Mouse (Mus musculus): ENCODE measurements around the gene Oog3. TPM values are rescaled to one million over a fixed set of nuclear protein-coding genes. Genes with fewer than 3 reads are reported as not detected.

The Oog3 gene
- not detected in 2 replicates for polyA plus RNA-seq (2015; fragmentation: Nextera tagmentation; extraction: Ambion mirVana)

GRCm38 (mm10) chr4:144162563-144162962, at the start of gene Oog3:
TSS of gene Oog3 (minus strand) at chr4:144162663.
- Histone ChIP-seq H3K9ac (no peak within 1 kb of the TSS), H3K4me1 (replicated peaks) (no peaks in the 10 kb centered on the region), H3K36me3 (replicated peaks) (no peaks in the 10 kb centered on the region), H3K9me3 (replicated peaks) (no peaks in the 10 kb centered on the region; the same call in none of the 2 replicates), H3K4me2 (no peak within 1 kb of the TSS), H3K27me3 (no peaks in the 10 kb centered on the region), H3K4me3 (replicated peaks) (no peak within 1 kb of the TSS), H3K27ac (replicated peaks) (no peak within 1 kb of the TSS)
- 50% methylated on average over 1 of the region's 1 CpGs for WGBS (ENCODE audit: insufficient replicate concordance)
- ATAC-seq (ENCODE audit: insufficient read depth) = no peak

- no peak within 1 kb of the TSS for H3K4me3 ChIP-seq (replicated peaks)
- H3K9me3 ChIP-seq (replicated peaks) = no peaks in the 10 kb centered on the region
- no peak within 1 kb of the TSS for H3K4me2 ChIP-seq
- ATAC-seq (ENCODE audit: insufficient read depth) = no peak
- 5% methylated on average over 1 of the region's 1 CpGs for WGBS (ENCODE audit: insufficient replicate concordance)
- H3K36me3 ChIP-seq (replicated peaks) = no peaks in the 10 kb centered on the region
- no peak within 1 kb of the TSS for H3K9ac ChIP-seq
- H3K27me3 ChIP-seq = no peaks in the 10 kb centered on the region
- H3K27ac ChIP-seq (replicated peaks) = no peak within 1 kb of the TSS
- H3K4me1 ChIP-seq (replicated peaks) = no peaks in the 10 kb centered on the region
These were observed 28.0 kb upstream of the Oog3 start, which contains the start of gene Oog2 for GRCm38 (mm10) chr4:144190419-144190818. TSS of gene Oog2 (plus strand) at chr4:144190719.

Other genes with a start within 250 kb of the Oog3 start
- gene Pramef25, start 211.6 kb downstream of the Oog3 start, polyA plus RNA-seq (2015; fragmentation: Nextera tagmentation; extraction: Ambion mirVana) = not detected in 2 replicates
- not detected in 2 replicates for gene Gm13101, start 195.7 kb downstream of the Oog3 start, polyA plus RNA-seq (2015; fragmentation: Nextera tagmentation; extraction: Ambion mirVana)
- gene Pramef17, start 168.3 kb downstream of the Oog3 start, polyA plus RNA-seq (2015; fragmentation: Nextera tagmentation; extraction: Ambion mirVana) = not detected in 2 replicates
- gene Pramel4, start 103.5 kb downstream of the Oog3 start, polyA plus RNA-seq (2015; fragmentation: Nextera tagmentation; extraction: Ambion mirVana) = not detected in 2 replicates
- not detected in 2 replicates for gene Gm13102, start 56.2 kb downstream of the Oog3 start, polyA plus RNA-seq (2015; fragmentation: Nextera tagmentation; extraction: Ambion mirVana)
- not detected in 2 replicates for gene Oog2, start 28.1 kb upstream of the Oog3 start, polyA plus RNA-seq (2015; fragmentation: Nextera tagmentation; extraction: Ambion mirVana)
- gene C87977, start 50.7 kb upstream of the Oog3 start, polyA plus RNA-seq (2015; fragmentation: Nextera tagmentation; extraction: Ambion mirVana) = not detected in 2 replicates
- not detected in 2 replicates for gene Pramel5, start 117.8 kb upstream of the Oog3 start, polyA plus RNA-seq (2015; fragmentation: Nextera tagmentation; extraction: Ambion mirVana)
- gene Gm13128, start 167.6 kb upstream of the Oog3 start, polyA plus RNA-seq (2015; fragmentation: Nextera tagmentation; extraction: Ambion mirVana) = not detected in 2 replicates
- not detected in 2 replicates for gene Gm13119, start 195.3 kb upstream of the Oog3 start, polyA plus RNA-seq (2015; fragmentation: Nextera tagmentation; extraction: Ambion mirVana)
- not detected in 2 replicates for gene Pramef20, start 215.3 kb upstream of the Oog3 start, polyA plus RNA-seq (2015; fragmentation: Nextera tagmentation; extraction: Ambion mirVana)
- gene Pramef12, start 245.8 kb upstream of the Oog3 start, polyA plus RNA-seq (2015; fragmentation: Nextera tagmentation; extraction: Ambion mirVana) = not detected in 2 replicates